Mouse (Mus musculus): ENCODE results near the gene Nifk. TPM values are rescaled to one million over a fixed set of nuclear protein-coding genes. Genes with fewer than 3 reads are reported as not detected.
A peak's percentile ranks its signal among the peaks of the same experiment; 100 is the strongest.

Gene Nifk
- 50.9 TPM in 2 replicates for polyA plus RNA-seq (2015; fragmentation: Nextera tagmentation; extraction: Ambion mirVana)

GRCm38 (mm10) chr1:118321661-118322201, at the start of gene Nifk:
Gene Nifk (plus strand): TSS chr1:118321839.
- under 1% methylated on average over 37 of the region's 37 CpGs for WGBS
- no peaks in the 10 kb centered on the region for H3K27me3 ChIP-seq (ENCODE audit: control insufficient read depth, insufficient read depth, low read length)
- H3K9me3 ChIP-seq (ENCODE audit: control insufficient read depth, low read length), result no peaks in the 10 kb centered on the region
- peak within 1 kb of the TSS; percentile 87 for H3K4me2 ChIP-seq (replicated peaks; ENCODE audit: low read depth)
- H3K36me3 ChIP-seq (ENCODE audit: control insufficient read depth, insufficient read depth, low read length), result peaks cover 2% of the 10 kb centered on the region; the same call in 1 of the 2 replicates
- H3K27ac ChIP-seq (replicated peaks), result peak within 1 kb of the TSS; percentile 67; the same call in 1 of the 2 replicates
- ATAC-seq (ENCODE audit: low FRiP score, low TSS enrichment) (peak; percentile 91), DNase-seq (ENCODE audit: low spot score) (peak; percentile 93)
- H3K4me3 ChIP-seq (ENCODE audit: low read depth, low read length), result peak within 1 kb of the TSS; percentile 94
- TF ChIP-seq EP300 (optimal IDR thresholded peaks at IDR 0.05), result no peak
- peak; percentile 91 for TF ChIP-seq CTCF (IDR thresholded peaks at IDR 0.05; ENCODE audit: low read depth)
- 0 out of 2 replicates have a peak, but pooled peaks cover 2% of the 10 kb centered on the region for H3K4me1 ChIP-seq (replicated peaks; ENCODE audit: control insufficient read depth, insufficient read depth)
- peak within 1 kb of the TSS; percentile 87 for H3K9ac ChIP-seq (ENCODE audit: low read length)

DNA sequence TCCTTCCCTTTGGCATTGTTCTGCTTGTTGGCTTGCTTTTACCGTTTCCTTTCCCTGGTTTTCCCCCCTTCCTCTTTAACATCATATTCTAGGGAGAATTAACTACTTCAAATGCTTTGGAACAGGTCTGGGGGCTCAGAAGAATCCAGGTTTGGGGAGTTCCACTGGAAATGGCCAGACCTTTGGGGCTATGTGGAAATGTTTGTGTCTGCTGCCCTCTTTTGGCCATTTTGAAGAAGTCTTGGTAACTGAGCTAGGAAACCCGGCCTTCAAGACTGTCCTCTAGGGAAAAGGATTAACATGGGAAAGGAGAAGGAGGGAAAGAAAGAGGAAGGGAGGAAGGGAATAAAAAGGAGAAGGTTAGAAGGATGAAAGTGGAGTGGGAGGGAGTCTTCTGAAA, 46.5 kb upstream of the Nifk start:
- Histone ChIP-seq H3K4me2 (replicated peaks; ENCODE audit: low read depth) (no peak overlapping the region), H3K36me3 (ENCODE audit: control insufficient read depth, insufficient read depth, low read length) (no peaks in the 10 kb centered on the region), H3K9ac (ENCODE audit: low read length) (no peak overlapping the region), H3K4me1 (replicated peaks; ENCODE audit: control insufficient read depth, insufficient read depth) (no peaks in the 10 kb centered on the region), H3K27ac (replicated peaks) (no peak overlapping the region), H3K27me3 (ENCODE audit: control insufficient read depth, insufficient read depth, low read length) (no peaks in the 10 kb centered on the region), H3K4me3 (ENCODE audit: low read depth, low read length) (no peak overlapping the region), H3K9me3 (ENCODE audit: control insufficient read depth, low read length) (no peaks in the 10 kb centered on the region)
- 6% methylated on average over 2 of the region's 2 CpGs for WGBS
- no peak for DNase-seq (ENCODE audit: low spot score)
- ATAC-seq (ENCODE audit: low FRiP score, low TSS enrichment), result no peak
- TF ChIP-seq EP300 (optimal IDR thresholded peaks at IDR 0.05) (no peak), CTCF (IDR thresholded peaks at IDR 0.05; ENCODE audit: low read depth) (peak; percentile 74)

GRCm38 (mm10) chr1:118292291-118292690, 29.3 kb upstream of the Nifk start:
- DNase-seq (ENCODE audit: low spot score) (no peak), ATAC-seq (ENCODE audit: low FRiP score, low TSS enrichment) (no peak)
- WGBS, result 89% methylated on average over 4 of the region's 4 CpGs
- H3K36me3 ChIP-seq (ENCODE audit: control insufficient read depth, insufficient read depth, low read length), result peaks cover 5% of the 10 kb centered on the region; the same call in 1 of the 2 replicates
- no peak overlapping the region for H3K27ac ChIP-seq (replicated peaks)
- H3K4me3 ChIP-seq (ENCODE audit: low read depth, low read length), result no peak overlapping the region
- no peak for TF ChIP-seq EP300 (optimal IDR thresholded peaks at IDR 0.05)
- TF ChIP-seq CTCF (IDR thresholded peaks at IDR 0.05; ENCODE audit: low read depth), result no peak
- H3K4me1 ChIP-seq (replicated peaks; ENCODE audit: control insufficient read depth, insufficient read depth), result no peaks in the 10 kb centered on the region
- H3K4me2 ChIP-seq (replicated peaks; ENCODE audit: low read depth), result no peak overlapping the region
- H3K9ac ChIP-seq (ENCODE audit: low read length), result no peak overlapping the region
- H3K27me3 ChIP-seq (ENCODE audit: control insufficient read depth, insufficient read depth, low read length), result no peaks in the 10 kb centered on the region
- H3K9me3 ChIP-seq (ENCODE audit: control insufficient read depth, low read length), result no peaks in the 10 kb centered on the region

DNA sequence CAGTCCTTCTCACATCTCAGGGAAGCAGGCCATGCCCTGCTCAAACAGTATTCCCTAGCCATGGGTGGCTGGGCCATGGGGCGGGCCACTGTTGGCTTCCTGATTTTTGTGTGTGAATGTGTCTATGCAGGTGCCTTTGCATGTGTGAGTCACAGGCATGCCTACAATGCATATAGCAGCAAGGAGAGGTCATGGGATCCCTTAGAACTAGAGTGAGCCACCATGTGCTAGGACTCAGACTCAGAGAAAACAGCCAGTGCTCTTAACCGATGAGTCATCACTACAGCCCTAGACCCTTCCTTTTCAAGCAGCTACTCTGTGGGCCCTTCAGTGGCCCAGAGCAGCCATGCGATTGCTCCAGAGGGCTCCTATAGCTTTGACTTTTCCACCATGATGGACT, 27.4 kb upstream of the Nifk start:
- no peak for TF ChIP-seq EP300 (optimal IDR thresholded peaks at IDR 0.05)
- no peak for TF ChIP-seq CTCF (IDR thresholded peaks at IDR 0.05; ENCODE audit: low read depth)
- Histone ChIP-seq H3K36me3 (ENCODE audit: control insufficient read depth, insufficient read depth, low read length) (peaks cover 5% of the 10 kb centered on the region; the same call in 1 of the 2 replicates), H3K4me2 (replicated peaks; ENCODE audit: low read depth) (no peak overlapping the region), H3K4me3 (ENCODE audit: low read depth, low read length) (no peak overlapping the region), H3K27ac (replicated peaks) (no peak overlapping the region), H3K9me3 (ENCODE audit: control insufficient read depth, low read length) (no peaks in the 10 kb centered on the region), H3K27me3 (ENCODE audit: control insufficient read depth, insufficient read depth, low read length) (no peaks in the 10 kb centered on the region), H3K9ac (ENCODE audit: low read length) (no peak overlapping the region), H3K4me1 (replicated peaks; ENCODE audit: control insufficient read depth, insufficient read depth) (no peaks in the 10 kb centered on the region)
- no peak for DNase-seq (ENCODE audit: low spot score)
- WGBS, result 95% methylated on average over 3 of the region's 3 CpGs
- ATAC-seq (ENCODE audit: low FRiP score, low TSS enrichment), result 0 out of 2 replicates have a peak, but pooled peaks have one; percentile 47

DNA sequence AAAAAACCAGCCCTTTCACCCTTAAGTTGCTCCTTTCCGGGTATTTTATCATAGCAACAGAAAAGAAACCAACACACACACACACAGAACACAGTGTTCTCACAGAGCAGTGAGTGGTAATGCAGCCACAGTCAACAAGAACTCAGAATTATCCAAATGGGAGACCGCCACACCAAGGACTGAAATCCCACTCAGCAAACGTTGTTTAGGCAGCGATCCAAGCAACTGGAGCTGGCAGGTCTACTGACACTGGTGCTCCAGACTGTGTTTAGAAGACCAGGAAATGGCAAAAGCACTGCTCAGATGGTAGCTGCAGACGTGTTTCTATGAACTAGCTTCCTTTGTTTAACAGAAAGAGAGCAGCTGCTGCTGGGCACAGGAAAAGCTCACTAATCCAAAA, 26.8 kb upstream of the Nifk start:
- Histone ChIP-seq H3K4me1 (replicated peaks; ENCODE audit: control insufficient read depth, insufficient read depth) (no peaks in the 10 kb centered on the region), H3K9me3 (ENCODE audit: control insufficient read depth, low read length) (no peaks in the 10 kb centered on the region), H3K4me3 (ENCODE audit: low read depth, low read length) (no peak overlapping the region), H3K27ac (replicated peaks) (no peak overlapping the region), H3K36me3 (ENCODE audit: control insufficient read depth, insufficient read depth, low read length) (peaks cover 7% of the 10 kb centered on the region; the same call in 1 of the 2 replicates), H3K4me2 (replicated peaks; ENCODE audit: low read depth) (no peak overlapping the region), H3K27me3 (ENCODE audit: control insufficient read depth, insufficient read depth, low read length) (no peaks in the 10 kb centered on the region), H3K9ac (ENCODE audit: low read length) (no peak overlapping the region)
- WGBS, result 56% methylated on average over 5 of the region's 5 CpGs
- DNase-seq (ENCODE audit: low spot score), result no peak
- TF ChIP-seq CTCF (IDR thresholded peaks at IDR 0.05; ENCODE audit: low read depth) (no peak), EP300 (optimal IDR thresholded peaks at IDR 0.05) (no peak)
- ATAC-seq (ENCODE audit: low FRiP score, low TSS enrichment), result no peak

- H3K9ac ChIP-seq (ENCODE audit: low read length), result no peak overlapping the region
- peaks cover 15% of the 10 kb centered on the region for H3K36me3 ChIP-seq (ENCODE audit: control insufficient read depth, insufficient read depth, low read length)
- H3K27ac ChIP-seq (replicated peaks), result no peak overlapping the region
- 81% methylated on average over 3 of the region's 3 CpGs for WGBS
- TF ChIP-seq CTCF (IDR thresholded peaks at IDR 0.05; ENCODE audit: low read depth) (no peak), EP300 (optimal IDR thresholded peaks at IDR 0.05) (no peak)
- no peak overlapping the region for H3K4me2 ChIP-seq (replicated peaks; ENCODE audit: low read depth)
- no peaks in the 10 kb centered on the region for H3K9me3 ChIP-seq (ENCODE audit: control insufficient read depth, low read length)
- no peaks in the 10 kb centered on the region for H3K27me3 ChIP-seq (ENCODE audit: control insufficient read depth, insufficient read depth, low read length)
- no peak overlapping the region for H3K4me3 ChIP-seq (ENCODE audit: low read depth, low read length)
- DNase-seq (ENCODE audit: low spot score) (no peak), ATAC-seq (ENCODE audit: low FRiP score, low TSS enrichment) (no peak)
- no peaks in the 10 kb centered on the region for H3K4me1 ChIP-seq (replicated peaks; ENCODE audit: control insufficient read depth, insufficient read depth)
These were observed 25.0 kb upstream of the Nifk start for GRCm38 (mm10) chr1:118296673-118297072.
